Mouse (Mus musculus): ENCODE data around the gene Rex1bd.

Rex1bd gene

GRCm38 (mm10) chr8:70477269-70477982 lies 29.1 kb downstream of the Rex1bd start:
- peak; percentile 77 for DNase-seq (ENCODE audit: low spot score)

DNA sequence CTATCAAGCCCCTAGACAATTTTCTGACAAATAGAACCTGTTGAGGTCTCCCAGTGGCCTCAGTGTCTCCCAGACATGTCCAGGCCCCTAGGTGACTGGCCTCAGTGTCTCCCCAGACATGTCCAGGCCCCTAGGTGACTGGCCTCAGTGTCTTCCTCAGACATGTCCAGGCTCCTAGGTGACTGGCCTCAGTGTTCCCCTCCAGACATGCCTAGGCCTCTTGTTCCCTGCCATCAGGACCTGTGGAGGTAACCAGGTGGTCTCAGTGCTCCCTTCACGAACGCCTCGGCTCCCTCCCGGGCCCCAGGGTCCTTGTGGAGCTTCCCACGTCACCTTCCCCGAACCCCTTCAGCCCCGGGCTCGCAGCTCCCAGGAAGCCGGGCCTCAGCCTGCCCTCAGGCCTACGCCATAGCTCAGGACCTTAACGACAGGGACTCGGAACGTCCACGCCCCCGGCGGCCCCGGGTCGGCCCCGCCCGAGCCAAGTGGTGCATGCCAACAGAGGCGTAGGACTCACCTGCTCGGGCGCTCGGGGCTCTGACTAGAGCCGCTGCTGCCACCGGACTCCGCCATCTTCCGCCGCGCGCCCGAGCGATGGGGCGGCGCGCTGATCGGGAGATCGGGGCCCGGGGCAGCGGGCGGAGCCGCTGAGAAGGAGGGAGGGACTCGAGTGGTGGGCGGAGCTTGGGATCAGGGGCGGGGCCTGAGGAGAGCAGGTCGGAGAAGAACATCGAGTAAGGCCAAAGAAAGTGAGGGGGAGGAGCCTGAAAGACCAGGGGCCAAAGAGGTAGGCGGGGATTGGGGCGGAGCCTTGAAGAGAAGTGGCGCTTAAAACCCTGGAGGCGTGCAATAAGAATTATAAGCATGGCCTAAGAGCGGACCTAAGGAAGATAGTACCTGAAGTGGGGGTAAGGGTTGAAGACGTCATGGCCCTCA lies 30.0 kb downstream of the Rex1bd start, which contains the start of gene Klhl26:
Klhl26 (minus strand) TSS at position 636 of the 936 bp plus-strand sequence.
- peak; percentile 99 for DNase-seq (ENCODE audit: low spot score)

GRCm38 (mm10) chr8:70471856-70472255 lies 34.7 kb downstream of the Rex1bd start:
- DNase-seq (ENCODE audit: low spot score) = no peak

DNA sequence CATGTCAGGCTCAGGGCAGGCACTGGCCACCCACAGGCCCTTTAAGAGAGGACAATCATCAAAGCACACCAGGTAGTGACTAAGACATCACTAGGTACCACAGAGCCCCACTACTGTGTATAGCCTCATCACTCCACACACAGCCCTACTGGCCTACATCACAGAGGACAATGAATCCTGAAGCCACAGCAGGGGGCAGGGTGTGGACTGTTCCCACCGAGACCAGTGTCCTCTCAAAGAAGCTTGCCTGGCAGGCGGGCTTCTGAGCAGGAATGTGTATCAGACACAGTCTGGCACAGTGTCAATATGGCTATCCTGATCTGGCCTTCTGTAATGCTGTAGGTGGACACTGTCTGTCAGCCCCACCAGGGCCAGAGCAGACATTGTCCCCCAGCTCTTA lies 36.6 kb downstream of the Rex1bd start:
- no peak for DNase-seq (ENCODE audit: low spot score)

GRCm38 (mm10) chr8:70469295-70469916 lies 37.1 kb downstream of the Rex1bd start:
- DNase-seq (ENCODE audit: low spot score) = no peak

GRCm38 (mm10) chr8:70468733-70469132 lies 37.8 kb downstream of the Rex1bd start:
- DNase-seq (ENCODE audit: low spot score) = no peak

DNA sequence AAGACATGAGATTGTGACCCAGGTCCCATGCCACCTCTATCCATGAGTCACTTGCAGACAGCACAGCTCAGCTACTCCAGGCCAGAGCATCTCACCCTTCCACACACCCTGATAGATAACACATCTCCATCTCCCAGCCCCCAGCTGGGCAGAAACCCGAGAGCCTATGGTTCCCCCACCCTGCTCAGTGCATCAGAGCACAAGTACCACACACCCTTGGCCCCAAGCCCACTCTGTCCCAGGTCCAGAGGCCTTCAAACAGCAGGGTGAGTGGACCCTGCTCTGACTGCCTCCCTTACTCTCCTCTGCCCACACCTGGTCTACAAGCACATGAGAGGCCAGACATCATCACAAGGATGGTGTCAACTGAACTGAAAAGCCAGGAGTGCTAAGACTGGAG lies 38.6 kb downstream of the Rex1bd start:
- DNase-seq (ENCODE audit: low spot score) = no peak

- no peak for DNase-seq (ENCODE audit: low spot score)
Observed at GRCm38 (mm10) chr8:70467229-70467725, 39.3 kb downstream of the Rex1bd start.

GRCm38 (mm10) chr8:70466771-70467170 lies 39.8 kb downstream of the Rex1bd start:
- DNase-seq (ENCODE audit: low spot score) = no peak

GRCm38 (mm10) chr8:70466305-70466704 lies 40.2 kb downstream of the Rex1bd start:
- no peak for DNase-seq (ENCODE audit: low spot score)

DNA sequence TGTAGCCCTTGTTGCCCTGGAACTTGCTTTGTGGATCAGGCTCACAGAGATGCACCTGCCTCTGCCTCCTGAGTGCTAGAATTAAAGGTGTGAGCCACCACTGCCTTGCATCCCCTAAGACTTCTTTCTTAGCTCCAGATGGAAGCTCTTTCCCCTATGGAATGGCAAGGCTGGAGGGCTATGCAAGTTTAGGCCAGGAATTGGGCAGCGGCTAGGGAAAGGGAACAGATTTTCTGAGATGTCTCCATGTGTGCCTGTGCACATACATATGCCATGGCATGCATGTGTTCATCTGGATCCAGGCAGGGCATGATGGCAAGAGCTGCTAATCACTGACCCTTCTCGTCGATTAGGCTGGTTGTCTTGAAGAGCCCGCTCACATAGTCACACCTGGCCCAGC lies 40.9 kb downstream of the Rex1bd start:
- DNase-seq (ENCODE audit: low spot score) = no peak

- no peak for DNase-seq (ENCODE audit: low spot score)
Observed at GRCm38 (mm10) chr8:70464162-70464561, 42.4 kb downstream of the Rex1bd start.

- no peak for DNase-seq (ENCODE audit: low spot score)
Observed at GRCm38 (mm10) chr8:70463306-70463705, 43.2 kb downstream of the Rex1bd start.

DNA sequence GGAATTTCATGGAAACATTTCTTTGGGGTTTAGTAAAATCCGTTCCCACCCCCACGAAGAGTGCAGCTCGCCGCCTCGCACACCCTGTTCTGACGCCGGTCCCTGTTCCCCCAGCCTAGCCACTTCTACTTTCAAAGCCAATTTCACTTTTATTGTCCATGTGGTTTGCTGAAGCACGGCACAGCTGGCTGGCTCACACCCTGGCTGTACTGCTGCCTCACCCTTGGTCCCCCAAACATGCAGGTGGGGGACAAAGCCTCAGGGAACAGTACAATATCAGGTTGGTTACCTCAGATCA lies 44.1 kb downstream of the Rex1bd start:
- DNase-seq (ENCODE audit: low spot score) = no peak

- no peak for DNase-seq (ENCODE audit: low spot score)
Observed at GRCm38 (mm10) chr8:70461765-70462515, 44.6 kb downstream of the Rex1bd start.

- no peak for DNase-seq (ENCODE audit: low spot score)
Observed at GRCm38 (mm10) chr8:70460606-70461005, 45.9 kb downstream of the Rex1bd start.

DNA sequence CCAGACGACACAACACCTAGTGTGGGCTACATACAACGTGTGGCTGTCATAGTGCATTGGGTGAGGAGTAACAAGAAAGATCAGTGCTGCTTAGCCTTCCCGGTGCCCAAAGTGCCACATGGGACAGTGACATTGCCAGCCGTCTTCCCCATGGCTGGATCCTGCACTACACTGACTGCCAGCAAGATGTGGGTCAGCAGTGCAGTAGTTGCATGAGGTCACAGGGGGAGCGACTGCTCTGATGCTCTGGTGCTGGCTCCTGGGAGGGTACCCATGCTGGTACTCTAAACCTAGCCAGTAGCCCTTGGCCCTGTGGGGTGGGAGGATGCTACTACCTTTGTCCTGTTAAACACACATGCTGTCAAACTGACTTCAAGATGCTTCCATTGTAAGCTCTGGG lies 46.4 kb downstream of the Rex1bd start:
- DNase-seq (ENCODE audit: low spot score) = no peak

DNA sequence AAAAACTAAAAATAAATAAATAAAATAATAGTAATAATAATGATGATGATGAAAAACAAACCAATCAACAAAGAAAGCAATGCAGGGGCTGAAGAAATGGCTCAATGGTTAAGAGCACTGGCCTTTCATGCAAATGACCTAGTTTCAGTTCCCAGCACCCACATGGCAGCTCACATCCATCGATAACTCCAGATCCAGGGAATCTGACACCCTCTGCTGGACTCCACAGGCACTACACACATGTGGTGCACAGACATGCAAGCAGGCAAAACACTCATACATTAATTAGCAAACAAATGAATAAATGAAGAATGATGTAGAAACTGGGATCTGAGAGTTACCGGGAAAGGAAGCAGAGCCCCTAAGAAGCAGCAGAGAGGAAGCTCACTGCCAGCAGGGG lies 46.9 kb downstream of the Rex1bd start:
- no peak for DNase-seq (ENCODE audit: low spot score)

GRCm38 (mm10) chr8:70458462-70458861 lies 48.1 kb downstream of the Rex1bd start:
- no peak for DNase-seq (ENCODE audit: low spot score)

DNA sequence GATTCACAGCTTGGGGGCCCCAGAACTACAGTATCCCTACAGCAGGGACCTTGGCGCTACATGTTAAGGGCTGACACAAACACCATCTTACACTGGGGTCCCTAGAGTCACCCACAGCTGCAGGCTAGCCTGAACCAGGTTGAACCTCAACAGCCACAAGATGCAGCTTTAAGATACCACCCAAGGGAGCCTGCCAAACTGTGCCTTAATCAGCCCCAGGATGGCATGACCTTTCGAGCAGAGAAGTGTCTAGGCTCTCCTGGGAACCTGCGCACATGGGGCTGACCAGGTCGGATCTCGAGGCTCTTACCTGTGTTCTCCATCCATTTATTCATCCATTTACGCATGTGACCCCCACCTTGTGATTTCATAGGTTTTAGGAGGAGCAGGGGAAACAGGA lies 48.7 kb downstream of the Rex1bd start:
- DNase-seq (ENCODE audit: low spot score) = no peak

GRCm38 (mm10) chr8:70456996-70457395 lies 49.6 kb downstream of the Rex1bd start:
- no peak for DNase-seq (ENCODE audit: low spot score)
